Mouse (Mus musculus): ENCODE results near the gene Shoc2. TPM values are rescaled to one million over a fixed set of nuclear protein-coding genes. Genes with fewer than 3 reads are reported as not detected.

Shoc2 gene
- total RNA-seq, 2 experiments from 2014 or later: 46.3 to 51.5 TPM

- no peak for DNase-seq (ENCODE audit: low spot score in 2 of 2)
Observed at GRCm38 (mm10) chr19:54081716-54082165, 137.6 kb downstream of the Shoc2 start.

Other genes with a start within 250 kb of the Shoc2 start
- gene Pdcd4, start 52.1 kb upstream of the Shoc2 start, total RNA-seq (2021): 100 to 1,000 TPM; 118 to 123 TPM
- gene Bbip1, start 321 bp downstream of the Shoc2 start, total RNA-seq (2021): 10 to 100 TPM; 46.4 to 49.1 TPM
- 10 to 100 TPM; 12.4 to 13.4 TPM for gene Adra2a, start 99.8 kb downstream of the Shoc2 start, total RNA-seq (2021)

Measured in layer of hippocampus, adult 18-20 months (tissue).